Mouse (Mus musculus) heart, embryonic 14.5 days (tissue): ENCODE results near the gene Prdm10. TPM values are rescaled to one million over a fixed set of nuclear protein-coding genes. Genes with fewer than 3 reads are reported as not detected.

Source experiments
- ATAC-seq: fragments of 200-750 bp; cut with Nextera tagmentation; 2 replicates; pipeline ENCODE4 v1.8.0; 2017; ENCODE audit warnings: low read depth, moderate TSS enrichment; ENCODE audit not compliant: insufficient number of reproducible peaks, insufficient read depth, low FRiP score
- H3K27ac ChIP-seq, 2 experiments: fragments of 200-500 bp in 1 of 2; fragments of 300-500 bp in 1 of 2; sonication (generic) in 1 of 2; replicated peaks in 1 of 2; 2 replicates each; pipeline ENCODE4 v1.5.1; 2012 to 2014; ENCODE audit warnings: low read depth in 2 of 2, low read length in 2 of 2, control low read depth in 1 of 2, mild to moderate bottlenecking in 1 of 2, mixed read lengths in 1 of 2; ENCODE audit not compliant: control insufficient read depth in 1 of 2, insufficient read depth in 1 of 2
- H3K27me3 ChIP-seq: fragments of 300-500 bp; sonication (generic); 2 replicates; pipeline ENCODE4 v1.6.1; 2014; ENCODE audit warnings: mild to moderate bottlenecking, low read length, control low read depth; ENCODE audit not compliant: control insufficient read depth, insufficient read depth
- H3K36me3 ChIP-seq: fragments of 300-500 bp; sonication (generic); 2 replicates; pipeline ENCODE4 v1.6.1; 2014; ENCODE audit warnings: mild to moderate bottlenecking, control low read depth, low read length, mixed read lengths; ENCODE audit not compliant: control insufficient read depth, insufficient read depth
- H3K4me1 ChIP-seq, 2 experiments: fragments of 200-500 bp in 1 of 2; fragments of 300-500 bp in 1 of 2; sonication (generic) in 1 of 2; 2 replicates each; pipeline ENCODE4 v1.6.1; 2012 to 2014; ENCODE audit warnings: low read length in 2 of 2, control low read depth in 1 of 2, mixed read lengths in 1 of 2; ENCODE audit not compliant: control insufficient read depth in 2 of 2, insufficient read depth in 2 of 2
- H3K4me2 ChIP-seq: fragments of 300-500 bp; sonication (generic); 2 replicates; pipeline ENCODE4 v1.6.1; 2014; ENCODE audit warnings: mild to moderate bottlenecking, low read length
- H3K4me3 ChIP-seq, 2 experiments: fragments of 200-500 bp in 1 of 2; fragments of 300-500 bp in 1 of 2; sonication (generic) in 1 of 2; 2 replicates each; pipeline ENCODE4 v1.5.1; 2012 to 2014; ENCODE audit warnings: low read length in 2 of 2, mild to moderate bottlenecking in 2 of 2, control low read depth in 1 of 2, low read depth in 1 of 2, moderate library complexity in 1 of 2; ENCODE audit not compliant: control insufficient read depth in 1 of 2, insufficient read depth in 1 of 2
- H3K9ac ChIP-seq: fragments of 300-500 bp; sonication (generic); 2 replicates; pipeline ENCODE4 v1.6.1; 2014; ENCODE audit warnings: mild to moderate bottlenecking, low read length
- H3K9me3 ChIP-seq: fragments of 300-500 bp; sonication (generic); 2 replicates; pipeline ENCODE4 v1.6.1; 2016; ENCODE audit warnings: low read length, control low read depth; ENCODE audit not compliant: control insufficient read depth
- WGBS: fragments of 180-500 bp; shearing (Covaris S2); extraction: QIAGEN DNeasy Blood & Tissue Kit; methylation state at CpG from one replicate; pipeline ENCODE4 v1.1.7; 2014; 5-methylcytosine and 5-hydroxymethylcytosine counted together
- polyA plus RNA-seq: library from polyadenylated mRNA; unstranded; fragments of >200 nt; fragmentation: Nextera tagmentation; extraction: Ambion mirVana; gene quantifications from 2 replicates; pipeline ENCODE4 v1.2.1, GENCODE M21; 2014

Gene Prdm10
- polyA plus RNA-seq, 1 experiment from 2014 or later, result 4.2 TPM

DNA sequence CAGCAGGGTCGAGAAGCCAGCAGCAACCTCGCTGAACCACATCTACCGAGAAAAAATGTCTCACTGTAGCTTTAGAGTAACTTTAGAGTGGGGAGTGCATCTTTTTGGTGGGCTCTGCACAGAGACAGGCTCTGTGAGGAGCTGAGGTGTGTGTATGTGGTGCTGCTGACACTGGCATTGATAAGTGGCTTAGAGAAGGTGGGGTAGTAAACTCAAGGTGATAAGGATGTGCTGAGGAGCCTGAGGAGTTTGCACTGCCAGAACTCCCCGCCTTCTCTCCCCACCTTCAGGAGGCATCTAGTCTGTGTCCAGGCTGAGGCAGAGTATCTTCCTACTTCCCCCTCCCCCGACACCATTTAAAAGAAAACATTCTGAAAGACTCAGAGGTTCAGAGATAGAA is 41.8 kb downstream of the Prdm10 start:
- ATAC-seq, result no peak
- Histone ChIP-seq H3K4me2 (no peak overlapping the region), H3K27me3 (no peaks in the 10 kb centered on the region), H3K4me1 (peaks cover 4 to 16% of the 10 kb centered on the region in 2 experiments), H3K9me3 (no peaks in the 10 kb centered on the region), H3K9ac (no peak overlapping the region), H3K36me3 (0 out of 2 replicates have a peak, but pooled peaks cover 3% of the 10 kb centered on the region), H3K27ac (no peak overlapping the region), H3K4me3 (no peak overlapping the region)
- 51% methylated on average over 5 of the region's 5 CpGs for WGBS

DNA sequence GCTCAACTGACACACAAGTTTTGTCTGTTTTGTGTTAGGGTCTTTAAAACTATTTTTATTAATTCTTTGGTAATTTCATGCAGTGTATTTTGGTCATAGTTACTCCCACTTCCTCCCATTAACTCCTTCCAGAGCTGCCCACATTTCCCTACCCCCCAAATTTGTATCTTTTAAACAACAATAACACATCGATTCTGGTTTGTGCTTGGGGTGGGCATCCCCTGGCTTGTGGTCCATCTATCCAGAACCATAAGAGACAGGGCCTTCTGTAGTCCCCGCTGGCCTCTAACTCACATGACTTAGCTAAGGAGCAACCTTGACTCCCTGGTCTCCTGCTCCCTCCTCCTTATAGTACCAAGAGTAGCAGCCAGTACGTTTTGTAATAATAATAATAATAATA is 50.5 kb downstream of the Prdm10 start:
- no peak for ATAC-seq
- H3K4me3 ChIP-seq, result no peak overlapping the region
- H3K4me1 ChIP-seq, result no peaks in the 10 kb centered on the region
- no peak overlapping the region for H3K4me2 ChIP-seq
- no peaks in the 10 kb centered on the region for H3K9me3 ChIP-seq
- H3K9ac ChIP-seq, result no peak overlapping the region
- H3K36me3 ChIP-seq, result peaks cover 18% of the 10 kb centered on the region
- H3K27ac ChIP-seq, result no peak overlapping the region
- 78% methylated on average over 3 of the region's 3 CpGs for WGBS
- H3K27me3 ChIP-seq, result no peaks in the 10 kb centered on the region

DNA sequence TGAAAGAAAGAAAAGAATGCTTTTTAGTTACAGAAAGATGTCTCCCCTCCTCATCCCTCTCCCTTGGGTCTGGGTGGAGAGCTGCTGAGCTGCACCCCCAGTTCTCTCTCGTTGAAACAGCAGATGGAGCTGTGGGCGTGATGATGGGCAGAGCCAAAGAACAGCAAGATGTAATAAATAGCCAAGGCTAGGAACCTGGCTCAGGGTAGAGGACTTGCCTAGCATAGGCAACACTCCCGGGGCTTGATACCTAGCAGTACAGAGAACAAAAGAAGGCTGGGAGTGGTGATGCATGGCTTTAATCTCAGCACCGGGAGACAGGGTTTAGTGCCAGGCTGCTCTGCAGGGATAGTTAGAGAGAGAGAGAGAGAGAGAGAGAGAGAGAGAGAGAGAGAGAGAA is 50.9 kb downstream of the Prdm10 start:
- H3K4me2 ChIP-seq, result no peak overlapping the region
- ATAC-seq, result no peak
- H3K36me3 ChIP-seq, result peaks cover 20% of the 10 kb centered on the region
- no peak overlapping the region for H3K9ac ChIP-seq
- H3K27me3 ChIP-seq, result no peaks in the 10 kb centered on the region
- H3K4me3 ChIP-seq, result no peak overlapping the region
- no peak overlapping the region for H3K27ac ChIP-seq
- WGBS, result 68% methylated on average over 4 of the region's 4 CpGs
- H3K4me1 ChIP-seq, result no peaks in the 10 kb centered on the region
- no peaks in the 10 kb centered on the region for H3K9me3 ChIP-seq

DNA sequence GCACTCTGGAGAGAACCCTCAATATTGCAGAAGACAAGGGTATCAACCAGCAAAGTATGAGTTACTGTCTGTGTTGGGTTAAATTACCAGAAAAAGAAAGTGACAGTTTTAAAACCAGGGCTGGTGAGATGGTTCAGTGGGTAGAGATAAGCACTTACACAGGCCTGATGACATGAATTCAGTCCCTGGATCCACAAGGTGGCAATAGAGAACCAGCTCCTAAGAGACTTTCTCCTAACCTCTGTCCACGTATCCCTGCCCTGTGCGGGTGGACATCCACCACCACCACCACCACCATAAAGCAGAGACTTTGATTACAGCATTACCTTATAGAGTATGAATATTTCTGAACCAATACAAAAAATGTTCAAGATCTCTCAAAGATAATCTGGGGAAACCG is 51.6 kb downstream of the Prdm10 start:
- H3K4me3 ChIP-seq, result no peak overlapping the region
- no peaks in the 10 kb centered on the region for H3K27me3 ChIP-seq
- H3K9ac ChIP-seq, result no peak overlapping the region
- no peaks in the 10 kb centered on the region for H3K4me1 ChIP-seq
- 57% methylated on average over 3 of the region's 3 CpGs for WGBS
- no peaks in the 10 kb centered on the region for H3K9me3 ChIP-seq
- no peak overlapping the region for H3K27ac ChIP-seq
- peaks cover 23% of the 10 kb centered on the region for H3K36me3 ChIP-seq
- no peak overlapping the region for H3K4me2 ChIP-seq
- no peak for ATAC-seq

DNA sequence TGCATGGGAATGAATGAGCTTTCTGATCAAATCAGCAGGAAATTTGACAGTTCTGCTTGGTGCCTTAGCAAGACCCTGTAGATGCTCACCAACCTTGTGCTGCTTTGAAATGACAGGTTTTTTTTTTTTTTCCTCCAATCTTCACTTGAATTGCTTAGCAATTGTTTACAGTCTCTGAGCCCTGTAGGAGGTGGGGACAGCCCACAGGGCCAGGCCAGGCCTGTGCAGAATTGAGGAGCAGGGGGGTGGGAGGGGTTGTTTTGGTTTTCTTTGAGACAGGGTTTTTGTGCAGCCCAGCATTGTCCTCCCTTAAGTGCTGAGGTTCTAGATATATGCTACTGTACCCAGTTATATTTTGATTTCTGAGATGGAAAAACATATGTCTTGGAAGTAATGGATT is 52.5 kb downstream of the Prdm10 start:
- H3K4me1 ChIP-seq, result no peaks in the 10 kb centered on the region
- H3K36me3 ChIP-seq, result peaks cover 23% of the 10 kb centered on the region
- no peak overlapping the region for H3K4me2 ChIP-seq
- no peak overlapping the region for H3K27ac ChIP-seq
- H3K4me3 ChIP-seq, result no peak overlapping the region
- no peak overlapping the region for H3K9ac ChIP-seq
- no peaks in the 10 kb centered on the region for H3K9me3 ChIP-seq
- no peak for ATAC-seq
- no peaks in the 10 kb centered on the region for H3K27me3 ChIP-seq

DNA sequence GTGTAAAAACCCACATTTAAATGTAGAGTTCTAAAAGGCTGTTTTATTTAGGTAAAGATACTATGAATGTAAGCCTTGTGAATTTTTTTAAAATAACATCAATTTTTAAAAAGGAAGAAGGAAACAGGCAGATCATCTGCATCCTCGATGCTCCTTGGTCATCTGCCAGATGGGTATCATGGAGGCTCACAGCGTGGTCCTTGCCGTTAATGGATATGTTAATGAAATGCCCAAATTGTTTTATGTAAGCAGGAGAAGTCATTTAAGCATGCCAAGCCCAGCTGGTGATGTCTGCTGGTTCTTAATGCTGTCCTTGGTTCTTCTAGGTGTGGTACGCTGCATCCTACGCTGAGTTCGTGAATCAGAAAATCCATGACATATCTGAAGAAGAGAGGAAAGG is 54.7 kb downstream of the Prdm10 start:
- Histone ChIP-seq H3K9ac (no peak overlapping the region), H3K36me3 (peaks cover 11% of the 10 kb centered on the region; the same call in 1 of the 2 replicates), H3K9me3 (no peaks in the 10 kb centered on the region), H3K4me3 (no peak overlapping the region), H3K4me2 (no peak overlapping the region), H3K27me3 (no peaks in the 10 kb centered on the region), H3K27ac (no peak overlapping the region), H3K4me1 (no peaks in the 10 kb centered on the region)
- no peak for ATAC-seq
- WGBS, result 90% methylated on average over 6 of the region's 6 CpGs

DNA sequence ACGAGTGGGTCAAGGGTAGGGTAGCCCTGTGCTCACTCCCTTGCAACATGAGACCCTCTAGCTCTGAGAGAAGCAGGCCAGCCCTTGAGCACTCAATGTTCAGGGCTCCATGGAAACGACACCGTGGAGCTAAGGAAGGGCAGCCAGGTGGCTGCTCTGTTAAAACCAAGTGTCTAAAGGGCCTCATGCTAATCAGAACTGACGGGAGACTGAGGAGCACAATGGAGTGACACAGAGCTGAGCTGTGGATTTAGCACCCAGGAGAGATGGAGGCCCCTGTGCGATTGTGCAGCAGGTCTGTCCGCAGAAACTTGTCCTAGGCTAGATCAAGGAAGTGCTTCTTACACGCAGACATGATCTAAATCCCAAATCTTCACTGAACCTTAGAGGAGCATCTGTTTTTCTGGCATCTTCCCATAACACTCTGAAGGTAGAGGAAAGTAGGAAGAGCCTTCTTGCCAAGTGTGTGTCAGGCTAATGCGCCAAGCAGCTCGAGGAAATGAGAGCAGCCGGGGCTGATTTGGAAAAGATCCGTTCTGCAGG is 64.0 kb downstream of the Prdm10 start:
- Histone ChIP-seq H3K9me3 (no peaks in the 10 kb centered on the region), H3K27ac (no peak overlapping the region), H3K27me3 (no peaks in the 10 kb centered on the region), H3K4me1 (no peaks in the 10 kb centered on the region), H3K4me3 (no peak overlapping the region), H3K36me3 (peaks cover 12% of the 10 kb centered on the region; the same call in 1 of the 2 replicates), H3K9ac (0 out of 2 replicates have a peak overlapping the region, but pooled peaks have one; percentile 11), H3K4me2 (no peak overlapping the region)
- WGBS, result 67% methylated on average over 11 of the region's 11 CpGs
- ATAC-seq, result no peak

DNA sequence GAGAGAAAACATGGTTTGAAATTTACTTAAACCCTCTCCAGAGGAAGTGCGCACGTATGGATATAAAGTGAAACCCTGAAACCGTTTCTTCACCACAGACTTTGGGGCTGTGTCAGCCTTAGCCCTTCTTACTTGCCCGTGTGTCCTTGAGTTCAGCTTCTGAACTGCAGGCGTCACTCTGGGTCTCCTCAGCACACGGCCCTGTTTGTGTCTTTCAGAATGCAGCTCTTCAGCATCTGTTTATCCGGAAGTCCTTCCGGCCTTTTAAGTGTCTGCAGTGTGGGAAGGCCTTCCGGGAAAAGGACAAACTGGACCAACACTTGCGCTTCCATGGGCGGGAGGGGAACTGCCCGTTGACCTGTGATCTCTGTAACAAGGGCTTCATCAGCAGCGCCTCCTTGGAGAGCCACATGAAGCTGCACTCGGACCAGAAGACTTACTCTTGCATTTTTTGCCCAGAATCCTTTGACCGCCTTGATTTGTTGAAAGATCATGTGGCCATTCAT is 66.3 kb downstream of the Prdm10 start:
- Histone ChIP-seq H3K4me2 (no peak overlapping the region), H3K9ac (no peak overlapping the region), H3K27ac (no peak overlapping the region), H3K36me3 (peaks cover 16% of the 10 kb centered on the region; the same call in 1 of the 2 replicates), H3K4me3 (no peak overlapping the region), H3K9me3 (no peaks in the 10 kb centered on the region), H3K4me1 (no peaks in the 10 kb centered on the region), H3K27me3 (no peaks in the 10 kb centered on the region)
- ATAC-seq, result no peak
- WGBS, result 58% methylated on average over 15 of the region's 15 CpGs
